Mouse (Mus musculus) CH12.LX (cell line): Measurements from ENCODE around the gene Cenpb. TPM values are rescaled to one million over a fixed set of nuclear protein-coding genes. Genes with fewer than 3 reads are reported as not detected.

Experiments used
- DNase-seq: peaks from one replicate; pipeline ENCODE4 v3.0.0-alpha.2; 2013; ENCODE audit errors: extremely low read depth
- H3K27ac ChIP-seq: 2 replicates; pipeline ENCODE4 v1.5.1; 2012; ENCODE audit warnings: low read depth, mild to moderate bottlenecking, control low read depth, moderate library complexity; ENCODE audit not compliant: insufficient read depth
- H3K27me3 ChIP-seq: replicated peaks from 2 replicates; pipeline ENCODE3; 2012; ENCODE audit warnings: inconsistent platforms
- H3K36me3 ChIP-seq, 2 experiments: replicated peaks in 1 of 2; 2 replicates each; pipeline versions ENCODE3 to v1.6.1; 2012; ENCODE audit warnings: inconsistent platforms in 1 of 2, low read length in 1 of 2, mild to moderate bottlenecking in 1 of 2, mixed read lengths in 1 of 2, moderate library complexity in 1 of 2; ENCODE audit not compliant: control insufficient read depth in 1 of 2, insufficient read depth in 1 of 2
- H3K4me1 ChIP-seq, 2 experiments: 2 replicates each; pipeline ENCODE4 v1.6.1; 2012; ENCODE audit warnings: inconsistent platforms in 1 of 2, moderate library complexity in 1 of 2; ENCODE audit not compliant: insufficient read depth in 2 of 2, control insufficient read depth in 1 of 2
- H3K4me2 ChIP-seq: 2 replicates; pipeline ENCODE4 v1.6.1; 2012; ENCODE audit warnings: low read depth, mild to moderate bottlenecking, control low read depth; ENCODE audit not compliant: poor library complexity, insufficient read depth, severe bottlenecking
- H3K4me3 ChIP-seq, 3 experiments: fragments of 150-350 bp in 1 of 3; sonication (generic) in 1 of 3; replicated peaks in 1 of 3; 2 replicates each; pipeline versions ENCODE3 to v1.5.1; 2011 to 2012; ENCODE audit warnings: low read depth in 2 of 3, low read length in 2 of 3, mild to moderate bottlenecking in 2 of 3, moderate library complexity in 2 of 3, control low read depth in 1 of 3, improper control_type of control experiment in 1 of 3, inconsistent platforms in 1 of 3, mixed read lengths in 1 of 3; ENCODE audit not compliant: poor library complexity in 1 of 3
- H3K79me2 ChIP-seq: replicated peaks from 2 replicates; pipeline ENCODE4 v1.6.1; 2012; ENCODE audit warnings: mild to moderate bottlenecking, moderate library complexity; ENCODE audit not compliant: control insufficient read depth, poor library complexity, insufficient read depth, severe bottlenecking; ENCODE audit errors: extremely low read depth
- H3K9ac ChIP-seq: 2 replicates; pipeline ENCODE4 v1.6.1; 2012; ENCODE audit warnings: low read depth, mild to moderate bottlenecking, control low read depth, moderate library complexity; ENCODE audit not compliant: insufficient read depth
- H3K9me3 ChIP-seq: replicated peaks from 2 replicates; pipeline ENCODE3; 2012; ENCODE audit warnings: low read length, inconsistent platforms, mixed read lengths
- CHD1 ChIP-seq: IDR thresholded peaks from 2 replicates; pipeline ENCODE4 v1.6.1; 2012; ENCODE audit warnings: low read depth, low read length, improper control_type of control experiment, inconsistent platforms
- CHD2 ChIP-seq: IDR thresholded peaks from 2 replicates; pipeline ENCODE4 v1.6.1; 2011; ENCODE audit warnings: low read length, improper control_type of control experiment
- CTCF ChIP-seq, 2 experiments: IDR thresholded peaks in 1 of 2; conservative IDR thresholded peaks in 1 of 2; 2 replicates each; pipeline ENCODE4 v1.5.1; 2011 to 2012; ENCODE audit warnings: low read depth in 2 of 2, low read length in 2 of 2, improper control_type of control experiment in 1 of 2, inconsistent platforms in 1 of 2, mild to moderate bottlenecking in 1 of 2, moderate library complexity in 1 of 2
- EP300 ChIP-seq: IDR thresholded peaks from 2 replicates; pipeline ENCODE4 v1.6.1; 2011; ENCODE audit warnings: low read length, improper control_type of control experiment
- IRF4 ChIP-seq: IDR thresholded peaks from 2 replicates; pipeline ENCODE4 v1.6.1; 2014; ENCODE audit warnings: low read depth, mild to moderate bottlenecking, inconsistent platforms, low read length, improper control_type of control experiment
- JUN ChIP-seq: IDR thresholded peaks from 2 replicates; pipeline ENCODE4 v1.6.1; 2011; ENCODE audit warnings: low read depth, mild to moderate bottlenecking, low read length, improper control_type of control experiment, moderate library complexity; ENCODE audit not compliant: insufficient read depth
- MAZ ChIP-seq: IDR thresholded peaks from 2 replicates; pipeline ENCODE4 v1.6.1; 2012; ENCODE audit warnings: low read depth, mild to moderate bottlenecking, inconsistent platforms, low read length, improper control_type of control experiment, moderate library complexity
- NRF1 ChIP-seq: IDR thresholded peaks from 2 replicates; pipeline ENCODE4 v1.6.1; 2014; ENCODE audit warnings: low read depth, mild to moderate bottlenecking, inconsistent platforms, low read length, improper control_type of control experiment, moderate library complexity
- POLR2A ChIP-seq: IDR thresholded peaks from 2 replicates; pipeline ENCODE4 v1.6.1; 2011; ENCODE audit warnings: low read depth, mild to moderate bottlenecking, improper control_type of control experiment, low read length
- RAD21 ChIP-seq: IDR thresholded peaks from 2 replicates; pipeline ENCODE4 v1.6.1; 2011; ENCODE audit warnings: low read depth, mild to moderate bottlenecking, low read length, improper control_type of control experiment, moderate library complexity
- SIN3A ChIP-seq: IDR thresholded peaks from 2 replicates; pipeline ENCODE4 v1.6.1; 2012; ENCODE audit warnings: low read length, improper control_type of control experiment, inconsistent platforms
- TCF12 ChIP-seq: IDR thresholded peaks from 2 replicates; pipeline ENCODE4 v1.6.1; 2014; ENCODE audit warnings: low read depth, mild to moderate bottlenecking, inconsistent platforms, low read length, improper control_type of control experiment
- UBTF ChIP-seq: IDR thresholded peaks from 2 replicates; pipeline ENCODE4 v1.6.1; 2012; ENCODE audit warnings: low read depth, mild to moderate bottlenecking, inconsistent platforms, low read length, improper control_type of control experiment, moderate library complexity
- ZC3H11A ChIP-seq: IDR thresholded peaks from 2 replicates; pipeline ENCODE4 v1.6.1; 2012; ENCODE audit warnings: low read depth, mild to moderate bottlenecking, inconsistent platforms, low read length, improper control_type of control experiment
- ZNF384 ChIP-seq: IDR thresholded peaks from 2 replicates; pipeline ENCODE4 v1.6.1; 2012; ENCODE audit warnings: low read depth, low read length, improper control_type of control experiment, inconsistent platforms
- dilution Hi-C: fragments of 300-500 bp; cut with MboI; formaldehyde crosslinking; loops from 2 replicates; pipeline ENCODE4 v1.14.3; 2020; ENCODE audit warnings: low sequenced_read_pairs; ENCODE audit not compliant: extremely low pct_unique_long_range_greater_than_20kb, extremely low pct_ligation_motif_present
- in situ Hi-C: fragments of 300-500 bp; cut with MboI; formaldehyde crosslinking; loops from 3 replicates; pipeline ENCODE4 v1.14.3; 2019; ENCODE audit warnings: low sequenced_read_pairs, low pct_ligation_motif_present, low pct_unique_long_range_greater_than_20kb, mixed read lengths
- polyA plus RNA-seq: library from polyadenylated mRNA; unstranded; fragments of >175 nt; gene quantifications from 2 replicates; pipeline ENCODE4 v1.2.1, GENCODE M21; 2012; ENCODE audit warnings: low read depth; ENCODE audit not compliant: insufficient read length
- total RNA-seq, 2 experiments: library from RNA; depleted of rRNA; stranded (reverse); fragments of 300-350 nt in 1 of 2; fragments of >200 nt in 1 of 2; gene quantifications; 2 replicates each; pipeline ENCODE4 v1.2.3; 2012 to 2014

The Cenpb gene
- total and polyA plus RNA-seq, 3 experiments: 18.1 to 26.6 (median 24.4) TPM

DNA sequence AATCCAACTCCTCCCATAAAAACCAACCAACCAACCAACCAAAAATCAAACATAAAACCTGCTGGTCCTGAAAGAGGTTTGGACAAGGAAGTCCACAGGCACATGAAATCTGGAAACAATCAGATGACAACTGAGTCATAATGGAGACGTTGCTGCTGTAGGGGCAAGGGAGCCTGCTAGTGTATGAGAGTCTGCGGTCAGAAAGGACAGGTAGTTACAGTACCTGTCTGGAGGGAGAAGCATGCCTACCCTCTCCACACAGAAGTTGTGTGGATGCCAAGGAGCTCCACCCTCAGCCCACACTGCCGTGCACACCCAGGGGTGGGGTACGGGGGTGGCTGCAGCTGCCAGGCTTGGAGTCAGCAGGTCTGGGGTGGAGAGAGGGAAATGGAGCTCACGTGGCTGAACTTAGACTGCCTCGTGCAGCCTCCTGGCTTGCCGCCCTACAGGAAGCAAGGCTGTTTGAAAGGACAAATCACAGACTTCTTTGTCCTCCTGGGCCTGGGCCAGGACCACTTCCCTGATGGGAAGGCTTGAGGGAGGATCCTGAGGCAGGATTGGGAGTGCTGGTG is 24.6 kb upstream of the Cenpb start:
- Histone ChIP-seq H3K4me1 (peaks cover 9 to 15% of the 10 kb centered on the region in 2 experiments), H3K4me3 (no peak overlapping the region), H3K9ac (no peak overlapping the region), H3K4me2 (no peak overlapping the region), H3K27me3 (no peaks in the 10 kb centered on the region), H3K9me3 (peaks cover 18% of the 10 kb centered on the region), H3K36me3 (peaks cover 2 to 17% of the 10 kb centered on the region in 2 experiments), H3K27ac (no peak overlapping the region), H3K79me2 (no peaks in the 10 kb centered on the region)
- in situ Hi-C loops (no loop called here), dilution Hi-C loops (no loop called here)
- TF ChIP-seq ZC3H11A (no peak), MAZ (no peak), TCF12 (no peak), CTCF (conservative IDR thresholded peaks at IDR 0.05 in 1 of 2, IDR thresholded peaks at IDR 0.05 in 1 of 2; ENCODE audit: low read depth in 2 of 2, low read length in 2 of 2) (no peak), NRF1 (no peak), UBTF (no peak), ZNF384 (no peak), SIN3A (no peak), EP300 (no peak), IRF4 (no peak), JUN (no peak)
- DNase-seq: no peak

GRCm38 (mm10) chr2:131203816-131204409 is 24.0 kb upstream of the Cenpb start:
- H3K4me2 ChIP-seq: no peak overlapping the region
- H3K9me3 ChIP-seq: peaks cover 20% of the 10 kb centered on the region
- no peak for DNase-seq
- no peaks in the 10 kb centered on the region for H3K27me3 ChIP-seq
- H3K79me2 ChIP-seq: no peaks in the 10 kb centered on the region
- dilution Hi-C loops: no loop called here
- H3K27ac ChIP-seq: no peak overlapping the region
- peaks cover 3 to 22% of the 10 kb centered on the region in 2 experiments for H3K36me3 ChIP-seq
- in situ Hi-C loops: no loop called here
- no peak overlapping the region for H3K9ac ChIP-seq
- H3K4me1 ChIP-seq: peaks cover 3 to 10% of the 10 kb centered on the region in 2 experiments
- no peak for TF ChIP-seq POLR2A
- no peak for TF ChIP-seq CHD2
- no peak for TF ChIP-seq NRF1
- TF ChIP-seq CHD1: no peak
- TF ChIP-seq CTCF (conservative IDR thresholded peaks at IDR 0.05 in 1 of 2, IDR thresholded peaks at IDR 0.05 in 1 of 2; ENCODE audit: low read depth in 2 of 2, low read length in 2 of 2): no peak
- no peak for TF ChIP-seq RAD21
- H3K4me3 ChIP-seq: no peak overlapping the region
